Mouse (Mus musculus) frontal cortex, postnatal 14 days (tissue): ENCODE results near the gene Robo2.
A peak's percentile ranks its signal among the peaks of the same experiment; 100 is the strongest.

Source experiments
- DNase-seq, 2 experiments: peaks; one replicate each; pipeline ENCODE4 v3.0.0; 2022; ENCODE audit warnings: low spot score in 2 of 2

Gene Robo2

GRCm38 (mm10) chr16:74411481-74412251 lies at the start of gene Robo2:
Gene Robo2 (minus strand): TSS chr16:74411825.
- DNase-seq = peak; percentile 40 to 54

- no peak for DNase-seq
These were observed 46.5 kb upstream of the Robo2 start for GRCm38 (mm10) chr16:74458138-74458537.

- DNase-seq = no peak
These were observed 46.1 kb upstream of the Robo2 start for GRCm38 (mm10) chr16:74457736-74458135.

GRCm38 (mm10) chr16:74456808-74457470 lies 45.3 kb upstream of the Robo2 start:
- DNase-seq = no peak

- no peak for DNase-seq
These were observed 43.6 kb upstream of the Robo2 start for GRCm38 (mm10) chr16:74455179-74455578.

GRCm38 (mm10) chr16:74448025-74448424 lies 36.4 kb upstream of the Robo2 start:
- no peak for DNase-seq

GRCm38 (mm10) chr16:74427071-74427470 lies 15.4 kb upstream of the Robo2 start:
- no peak for DNase-seq

GRCm38 (mm10) chr16:74420324-74420723 lies 8.7 kb upstream of the Robo2 start:
- no peak for DNase-seq

- DNase-seq = peak; percentile 33 to 49
These were observed 1.1 kb upstream of the Robo2 start for GRCm38 (mm10) chr16:74412471-74413291.

GRCm38 (mm10) chr16:74411021-74411420 lies 604 bp downstream of the Robo2 start:
- no peak for DNase-seq

- DNase-seq = no peak
These were observed 1.5 kb downstream of the Robo2 start for GRCm38 (mm10) chr16:74410125-74410524.

- DNase-seq = no peak
These were observed 2.1 kb downstream of the Robo2 start for GRCm38 (mm10) chr16:74409548-74409947.

GRCm38 (mm10) chr16:74408566-74408965 lies 3.1 kb downstream of the Robo2 start:
- DNase-seq = no peak

GRCm38 (mm10) chr16:74397291-74397690 lies 14.3 kb downstream of the Robo2 start:
- no peak for DNase-seq

GRCm38 (mm10) chr16:74395678-74396077 lies 15.9 kb downstream of the Robo2 start:
- no peak for DNase-seq

GRCm38 (mm10) chr16:74379458-74379857 lies 32.2 kb downstream of the Robo2 start:
- no peak for DNase-seq

- no peak for DNase-seq
These were observed 36.2 kb downstream of the Robo2 start for GRCm38 (mm10) chr16:74375342-74375940.

GRCm38 (mm10) chr16:74374540-74374939 lies 37.1 kb downstream of the Robo2 start:
- DNase-seq = no peak

GRCm38 (mm10) chr16:74373407-74373806 lies 38.2 kb downstream of the Robo2 start:
- no peak for DNase-seq

- DNase-seq = no peak
These were observed 38.7 kb downstream of the Robo2 start for GRCm38 (mm10) chr16:74372876-74373275.

GRCm38 (mm10) chr16:74348437-74348836 lies 63.2 kb downstream of the Robo2 start:
- no peak for DNase-seq
